Mouse (Mus musculus) forebrain, embryonic 13.5 days (tissue): ENCODE measurements around the gene Acpp. TPM values are rescaled to one million over a fixed set of nuclear protein-coding genes. Genes with fewer than 3 reads are reported as not detected.

Experiments
- ATAC-seq: fragments of 200-750 bp; cut with Nextera tagmentation; 2 replicates; pipeline ENCODE4 v1.8.0; 2017
- H3K27ac ChIP-seq: fragments of 300-500 bp; sonication (generic); 2 replicates; pipeline ENCODE4 v1.5.1; 2015; ENCODE audit warnings: inconsistent platforms, mild to moderate bottlenecking, moderate library complexity
- H3K27me3 ChIP-seq: fragments of 300-500 bp; sonication (generic); 2 replicates; pipeline ENCODE4 v1.6.1; 2015; ENCODE audit warnings: mild to moderate bottlenecking, inconsistent platforms
- H3K36me3 ChIP-seq: fragments of 300-500 bp; sonication (generic); 2 replicates; pipeline ENCODE4 v1.6.1; 2015; ENCODE audit warnings: mild to moderate bottlenecking, inconsistent platforms; ENCODE audit not compliant: poor library complexity, severe bottlenecking
- H3K4me1 ChIP-seq: fragments of 300-500 bp; sonication (generic); 2 replicates; pipeline ENCODE4 v1.6.1; 2015; ENCODE audit warnings: inconsistent platforms
- H3K4me2 ChIP-seq: fragments of 300-500 bp; sonication (generic); 2 replicates; pipeline ENCODE4 v1.6.1; 2015; ENCODE audit warnings: inconsistent platforms, mild to moderate bottlenecking, moderate library complexity
- H3K4me3 ChIP-seq: fragments of 300-500 bp; sonication (generic); 2 replicates; pipeline ENCODE4 v1.5.1; 2015; ENCODE audit warnings: mild to moderate bottlenecking, inconsistent platforms
- H3K9ac ChIP-seq: fragments of 300-500 bp; sonication (generic); 2 replicates; pipeline ENCODE4 v1.6.1; 2015; ENCODE audit warnings: mild to moderate bottlenecking, inconsistent platforms
- H3K9me3 ChIP-seq: fragments of 300-500 bp; sonication (generic); replicated peaks from 2 replicates; pipeline ENCODE4 v1.6.1; 2016; ENCODE audit warnings: inconsistent platforms
- WGBS: fragments of 180-500 bp; shearing (Covaris S2); methylation state at CpG from one replicate; pipeline ENCODE4 v1.1.7; 2015; 5-methylcytosine and 5-hydroxymethylcytosine counted together
- polyA plus RNA-seq: library from polyadenylated mRNA; unstranded; fragments of >200 nt; fragmentation: Nextera tagmentation; extraction: Ambion mirVana; gene quantifications from 2 replicates; pipeline ENCODE4 v1.2.1, GENCODE M21; 2015

The Acpp gene
- polyA plus RNA-seq, 1 experiment from 2014 or later: 0.14 TPM

DNA sequence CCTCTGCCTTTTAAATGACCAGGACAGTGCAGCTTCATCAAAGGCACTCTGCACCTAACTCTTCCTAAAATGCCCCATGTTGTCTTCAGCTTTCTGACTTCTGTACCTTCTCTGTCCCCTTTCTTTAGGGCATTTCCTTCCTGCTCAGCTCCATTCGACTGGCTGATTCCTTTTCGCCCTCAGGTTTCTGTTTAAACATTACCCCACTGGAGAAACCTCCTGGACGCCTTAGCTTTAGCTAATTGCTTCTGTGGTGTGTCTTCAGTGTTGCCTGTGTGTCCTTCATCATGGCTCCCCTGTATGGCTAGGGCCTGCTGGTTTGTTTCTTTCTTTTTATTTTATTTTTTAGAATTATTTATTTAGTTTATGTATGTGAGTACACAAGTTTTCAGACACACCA, 40.5 kb downstream of the Acpp start:
- no peaks in the 10 kb centered on the region for H3K27me3 ChIP-seq
- H3K36me3 ChIP-seq: no peaks in the 10 kb centered on the region
- H3K4me2 ChIP-seq: no peak overlapping the region
- H3K9me3 ChIP-seq: no peaks in the 10 kb centered on the region
- H3K4me3 ChIP-seq: no peak overlapping the region
- no peaks in the 10 kb centered on the region for H3K4me1 ChIP-seq
- ATAC-seq: no peak
- no peak overlapping the region for H3K27ac ChIP-seq
- 84% methylated on average over 3 of the region's 3 CpGs for WGBS
- H3K9ac ChIP-seq: no peak overlapping the region

DNA sequence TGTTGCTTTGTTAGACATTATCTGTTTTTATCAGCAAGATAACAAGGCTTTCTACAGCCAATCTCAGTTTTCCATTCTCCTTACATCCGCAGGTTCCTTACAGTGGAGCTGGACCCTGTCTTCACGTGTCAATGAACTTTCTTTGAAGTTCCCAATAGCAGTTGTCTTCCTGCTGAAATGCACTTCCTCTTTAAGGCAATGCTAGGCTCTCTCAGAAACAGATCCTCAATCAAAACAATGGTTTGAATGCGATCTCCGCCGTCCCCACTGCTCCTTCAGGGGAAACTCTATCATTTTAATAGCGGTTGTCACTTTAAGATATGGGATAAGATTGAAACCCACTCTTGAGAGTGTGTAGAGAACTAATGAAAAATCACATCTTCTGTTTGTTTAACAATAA, 52.6 kb downstream of the Acpp start:
- no peak for ATAC-seq
- Histone ChIP-seq H3K4me3 (no peak overlapping the region), H3K9ac (no peak overlapping the region), H3K4me2 (no peak overlapping the region), H3K27ac (no peak overlapping the region), H3K4me1 (no peaks in the 10 kb centered on the region), H3K9me3 (no peaks in the 10 kb centered on the region), H3K27me3 (no peaks in the 10 kb centered on the region), H3K36me3 (no peaks in the 10 kb centered on the region)
- 77% methylated on average over 6 of the region's 6 CpGs for WGBS

DNA sequence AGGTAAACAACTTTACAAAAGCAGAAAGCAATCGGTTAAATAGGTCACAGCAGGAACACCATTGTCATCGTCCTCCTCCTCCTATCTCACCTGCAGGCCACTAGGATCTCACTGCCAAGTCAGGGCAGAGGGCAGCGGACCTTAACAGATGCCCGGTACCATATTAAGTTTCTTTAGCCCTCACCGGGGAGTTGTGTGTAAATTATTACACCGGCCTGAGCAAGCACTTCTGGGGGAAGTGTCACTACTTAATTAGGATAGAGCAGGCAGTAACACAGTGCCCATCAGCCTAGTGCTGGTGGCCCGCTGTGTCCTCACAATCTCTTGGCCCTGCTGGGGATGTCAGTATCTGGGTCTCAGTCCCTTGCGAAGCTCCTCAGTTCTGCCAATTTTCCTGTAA, 55.0 kb downstream of the Acpp start:
- Histone ChIP-seq H3K36me3 (no peaks in the 10 kb centered on the region), H3K27me3 (no peaks in the 10 kb centered on the region), H3K9me3 (no peaks in the 10 kb centered on the region), H3K4me2 (no peak overlapping the region), H3K4me1 (no peaks in the 10 kb centered on the region), H3K9ac (no peak overlapping the region), H3K27ac (no peak overlapping the region), H3K4me3 (no peak overlapping the region)
- 17% methylated on average over 8 of the region's 8 CpGs for WGBS
- ATAC-seq: no peak

DNA sequence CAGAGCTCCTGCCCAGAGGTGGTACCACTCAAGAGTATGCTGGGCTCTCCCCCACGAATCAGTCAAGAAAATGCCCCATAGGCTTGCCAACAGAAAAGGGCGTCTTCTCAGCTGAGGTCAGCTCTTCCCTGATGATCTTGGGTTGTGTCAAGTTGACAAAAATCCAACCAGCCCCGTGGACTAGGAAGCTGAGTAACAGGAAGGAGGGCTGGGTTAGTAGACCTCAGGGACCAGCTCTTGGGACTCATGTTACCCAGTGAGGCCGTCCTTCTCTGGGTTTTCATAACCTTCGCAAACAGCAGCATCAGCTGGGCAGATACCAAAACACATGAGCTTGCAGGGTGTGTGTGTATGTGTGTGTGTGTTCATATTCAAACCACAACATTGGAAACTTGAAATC, 55.8 kb downstream of the Acpp start:
- Histone ChIP-seq H3K4me2 (no peak overlapping the region), H3K4me3 (no peak overlapping the region), H3K27ac (no peak overlapping the region), H3K9me3 (no peaks in the 10 kb centered on the region), H3K36me3 (no peaks in the 10 kb centered on the region), H3K27me3 (no peaks in the 10 kb centered on the region), H3K9ac (no peak overlapping the region), H3K4me1 (no peaks in the 10 kb centered on the region)
- no peak for ATAC-seq
- WGBS: 82% methylated on average over 5 of the region's 5 CpGs

DNA sequence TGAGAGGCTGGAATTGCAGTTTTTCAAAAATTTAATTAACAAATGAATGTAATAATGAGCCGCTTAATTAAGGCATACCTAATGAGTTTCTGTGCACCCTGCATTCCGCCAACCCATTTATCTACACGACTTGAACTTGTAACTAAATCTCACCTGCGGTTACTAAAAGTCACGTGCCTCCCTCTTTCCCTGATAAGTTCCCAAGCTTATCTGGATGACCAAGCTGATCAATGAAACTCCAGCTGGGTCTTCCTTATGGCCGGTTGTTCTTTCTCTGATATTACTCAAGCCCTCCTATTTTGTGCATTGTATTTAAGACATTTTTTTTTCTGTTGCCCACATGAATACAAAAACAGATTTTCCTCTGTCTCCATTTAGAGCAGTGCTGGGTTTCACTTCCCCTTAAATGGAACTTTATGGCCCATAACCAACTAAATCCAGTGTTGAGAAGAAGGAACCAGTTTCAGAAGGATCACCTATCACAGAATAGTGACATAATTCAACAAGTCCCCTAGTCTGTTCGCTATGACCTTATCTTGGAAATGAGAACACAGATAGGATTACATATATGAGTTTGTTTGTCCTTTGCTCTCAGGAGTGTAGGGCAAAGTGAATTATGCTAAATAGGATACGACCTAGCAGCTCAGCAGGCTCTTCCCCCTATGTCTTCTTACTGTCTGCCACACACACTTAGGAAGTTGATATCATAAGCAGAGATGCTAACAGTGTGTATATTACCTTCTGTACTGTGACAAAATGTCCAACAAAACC, 56.6 kb downstream of the Acpp start:
- H3K4me3 ChIP-seq: no peak overlapping the region
- no peak for ATAC-seq
- no peaks in the 10 kb centered on the region for H3K27me3 ChIP-seq
- H3K27ac ChIP-seq: no peak overlapping the region
- no peaks in the 10 kb centered on the region for H3K9me3 ChIP-seq
- no peaks in the 10 kb centered on the region for H3K36me3 ChIP-seq
- no peaks in the 10 kb centered on the region for H3K4me1 ChIP-seq
- 72% methylated on average over 8 of the region's 8 CpGs for WGBS
- no peak overlapping the region for H3K4me2 ChIP-seq
- no peak overlapping the region for H3K9ac ChIP-seq

DNA sequence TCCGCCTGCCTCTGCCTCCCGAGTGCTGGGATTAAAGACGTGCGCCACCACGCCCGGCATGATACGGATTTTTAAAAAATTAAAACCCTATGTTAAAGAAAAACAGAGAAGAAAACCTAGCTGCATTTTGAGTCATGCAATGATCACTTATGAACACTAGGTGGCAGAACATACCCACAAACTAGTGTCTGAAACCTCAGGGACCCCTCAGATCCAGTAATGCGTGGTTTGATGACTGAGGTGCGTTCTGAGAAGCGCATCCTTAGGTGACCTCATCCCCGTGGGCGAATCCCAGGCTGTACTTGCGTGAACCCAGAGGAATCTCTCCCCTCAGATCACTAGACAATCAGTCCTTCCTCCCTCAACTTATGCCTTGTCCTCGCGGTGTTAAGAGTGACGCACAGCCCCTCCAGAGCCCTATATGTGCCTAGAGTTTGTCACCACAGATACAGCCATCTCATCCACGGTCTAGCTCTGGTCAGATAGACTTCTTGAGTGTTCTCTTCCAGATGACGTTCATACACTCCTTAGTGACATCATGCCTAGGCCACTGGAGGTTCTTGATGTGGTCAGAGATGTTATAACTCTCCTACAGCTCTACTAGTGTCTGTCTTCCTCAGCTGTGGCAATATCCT, 59.9 kb downstream of the Acpp start:
- 0 out of 2 replicates have a peak overlapping the region, but pooled peaks have one; percentile 38 for H3K9ac ChIP-seq
- no peaks in the 10 kb centered on the region for H3K36me3 ChIP-seq
- H3K27ac ChIP-seq: no peak overlapping the region
- H3K4me3 ChIP-seq: peak overlapping the region; percentile 13
- H3K27me3 ChIP-seq: 0 out of 2 replicates have a peak, but pooled peaks cover 4% of the 10 kb centered on the region
- H3K9me3 ChIP-seq: no peaks in the 10 kb centered on the region
- no peaks in the 10 kb centered on the region for H3K4me1 ChIP-seq
- H3K4me2 ChIP-seq: peak overlapping the region; percentile 40
- 24% methylated on average over 18 of the region's 18 CpGs for WGBS
- ATAC-seq: peak; percentile 65

DNA sequence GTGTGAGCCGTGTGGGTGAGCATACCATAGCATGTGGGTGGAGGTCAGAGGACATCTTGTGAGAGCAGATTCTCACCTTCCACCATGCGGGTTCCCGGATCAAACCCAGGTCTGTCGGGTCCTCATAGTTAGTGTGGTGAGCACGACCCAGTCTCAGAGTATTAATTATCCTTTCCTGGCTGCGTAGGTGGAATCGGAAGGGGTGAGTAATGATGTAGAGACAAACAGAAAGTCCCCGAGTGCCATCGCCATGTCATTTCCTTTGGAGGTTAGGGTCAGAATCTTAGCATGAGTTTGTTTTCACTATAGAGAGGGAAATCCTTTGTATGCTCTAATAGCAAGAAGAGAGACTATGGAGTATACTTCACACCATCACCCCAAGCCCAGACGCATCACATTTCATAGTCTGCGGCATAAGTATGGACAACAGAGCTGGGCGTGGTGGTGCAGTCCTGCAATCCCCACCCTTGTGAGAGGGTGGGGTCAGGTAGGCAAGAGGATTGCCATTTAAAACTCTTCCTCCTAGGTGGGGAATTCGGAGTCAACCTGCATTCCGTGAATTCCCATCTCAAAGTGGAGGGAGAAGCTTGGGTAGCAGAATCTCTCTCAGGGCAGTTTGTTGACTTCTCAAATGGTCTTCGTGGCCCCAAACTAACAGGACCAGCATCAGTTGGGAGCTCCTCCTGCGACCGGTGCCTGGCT, 62.3 kb downstream of the Acpp start:
- Histone ChIP-seq H3K4me3 (no peak overlapping the region), H3K9me3 (no peaks in the 10 kb centered on the region), H3K27ac (no peak overlapping the region), H3K4me1 (no peaks in the 10 kb centered on the region), H3K36me3 (no peaks in the 10 kb centered on the region), H3K9ac (no peak overlapping the region), H3K27me3 (0 out of 2 replicates have a peak, but pooled peaks cover 4% of the 10 kb centered on the region), H3K4me2 (no peak overlapping the region)
- 91% methylated on average over 17 of the region's 17 CpGs for WGBS
- ATAC-seq: no peak

DNA sequence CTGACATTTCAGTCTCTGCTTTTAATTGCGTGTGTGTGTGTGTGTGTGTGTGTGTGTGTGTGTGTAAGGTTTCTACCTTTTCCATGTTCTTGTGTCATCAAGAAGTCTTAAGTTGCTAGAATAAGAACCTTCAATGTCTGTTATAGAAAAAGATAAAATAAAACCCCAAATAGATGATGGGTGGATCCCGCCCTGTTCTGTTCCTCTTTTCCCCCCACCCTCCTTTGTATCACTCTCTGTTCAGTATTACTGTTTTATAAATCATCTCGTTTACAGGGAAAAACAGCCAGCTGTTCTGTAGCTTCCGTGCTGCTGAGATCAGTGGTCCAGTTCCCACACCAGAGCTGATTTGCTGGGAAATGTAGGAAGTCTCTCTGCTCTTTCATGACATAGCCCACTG, 65.5 kb downstream of the Acpp start:
- no peak for ATAC-seq
- H3K27ac ChIP-seq: no peak overlapping the region
- no peaks in the 10 kb centered on the region for H3K4me1 ChIP-seq
- no peak overlapping the region for H3K4me3 ChIP-seq
- H3K4me2 ChIP-seq: no peak overlapping the region
- H3K27me3 ChIP-seq: 0 out of 2 replicates have a peak, but pooled peaks cover 4% of the 10 kb centered on the region
- H3K9me3 ChIP-seq: no peaks in the 10 kb centered on the region
- no peaks in the 10 kb centered on the region for H3K36me3 ChIP-seq
- no peak overlapping the region for H3K9ac ChIP-seq
- WGBS: 76% methylated on average over 4 of the region's 4 CpGs

DNA sequence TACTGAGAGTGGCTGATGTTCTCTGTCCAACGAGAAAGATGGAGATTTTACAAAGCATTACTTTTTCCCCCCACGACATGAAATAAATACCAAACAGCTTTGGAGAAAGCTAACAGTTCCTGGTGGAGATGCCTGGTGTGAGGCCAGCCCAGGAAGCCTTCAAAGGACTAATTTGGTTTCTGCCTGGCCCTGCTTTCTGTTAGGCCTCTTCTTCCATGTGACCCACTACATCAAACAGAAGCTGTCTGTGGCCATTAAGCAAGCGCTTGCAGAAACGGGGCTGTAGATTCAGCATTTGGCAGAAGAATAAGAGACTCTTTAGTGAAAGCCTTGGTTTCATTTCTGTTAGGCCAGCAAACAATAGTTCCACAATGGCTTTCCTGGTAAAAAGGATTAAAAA, 65.9 kb downstream of the Acpp start:
- Histone ChIP-seq H3K36me3 (no peaks in the 10 kb centered on the region), H3K4me2 (no peak overlapping the region), H3K4me1 (no peaks in the 10 kb centered on the region), H3K27me3 (0 out of 2 replicates have a peak, but pooled peaks cover 4% of the 10 kb centered on the region), H3K9ac (no peak overlapping the region), H3K4me3 (no peak overlapping the region), H3K9me3 (no peaks in the 10 kb centered on the region), H3K27ac (no peak overlapping the region)
- ATAC-seq: no peak
- 55% methylated on average over 4 of the region's 4 CpGs for WGBS

DNA sequence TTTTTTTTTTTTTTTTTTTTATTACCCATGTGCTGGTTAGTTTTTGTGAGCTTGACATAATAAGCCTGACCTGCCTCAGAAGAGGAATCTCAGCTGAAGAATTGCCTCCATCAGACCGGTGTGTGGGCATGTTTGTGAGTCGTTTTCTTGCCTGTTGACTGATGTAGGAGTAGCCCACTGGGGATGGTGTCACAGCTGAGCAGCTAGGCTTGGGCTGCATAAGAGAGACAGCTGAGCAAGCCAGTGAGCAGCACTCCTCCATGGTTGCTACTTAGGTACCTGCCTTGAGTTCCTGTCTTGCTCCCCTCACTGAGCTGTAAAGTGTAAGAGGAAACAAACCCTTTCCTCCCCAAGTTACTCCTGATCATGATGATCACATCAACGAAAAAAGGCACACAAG, 67.6 kb downstream of the Acpp start:
- 82% methylated on average over 3 of the region's 3 CpGs for WGBS
- Histone ChIP-seq H3K9ac (no peak overlapping the region), H3K9me3 (no peaks in the 10 kb centered on the region), H3K4me1 (no peaks in the 10 kb centered on the region), H3K36me3 (no peaks in the 10 kb centered on the region), H3K4me3 (no peak overlapping the region), H3K4me2 (no peak overlapping the region), H3K27ac (no peak overlapping the region), H3K27me3 (no peaks in the 10 kb centered on the region)
- no peak for ATAC-seq

DNA sequence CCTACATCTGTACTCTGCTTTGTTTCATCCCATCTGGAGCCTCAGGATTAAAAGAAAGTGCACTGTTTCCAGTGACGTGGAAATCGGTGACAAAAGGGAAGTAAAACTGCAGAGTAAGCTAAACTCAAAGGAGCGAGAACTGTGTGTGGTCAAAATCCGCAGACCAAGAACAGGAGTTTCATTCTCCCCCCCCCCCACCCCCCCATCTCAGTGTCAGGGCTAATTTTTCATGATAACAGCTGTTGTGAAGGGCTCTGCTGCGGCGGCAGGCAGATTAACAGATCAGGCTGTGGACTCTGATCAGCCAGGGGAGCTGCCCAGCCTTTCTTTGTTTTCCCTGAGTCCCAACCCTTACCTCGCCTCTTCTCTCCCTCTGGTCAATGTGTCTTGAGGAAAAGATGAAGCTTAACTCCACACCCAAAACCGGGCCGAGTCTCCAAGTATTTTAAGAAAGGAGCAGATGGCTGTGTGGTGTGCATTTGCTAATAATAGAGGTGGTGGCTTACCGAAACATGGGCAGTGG, 68.1 kb downstream of the Acpp start:
- no peaks in the 10 kb centered on the region for H3K9me3 ChIP-seq
- H3K27me3 ChIP-seq: no peaks in the 10 kb centered on the region
- H3K4me2 ChIP-seq: no peak overlapping the region
- H3K27ac ChIP-seq: no peak overlapping the region
- no peak for ATAC-seq
- H3K4me3 ChIP-seq: no peak overlapping the region
- H3K36me3 ChIP-seq: no peaks in the 10 kb centered on the region
- H3K9ac ChIP-seq: no peak overlapping the region
- 37% methylated on average over 10 of the region's 10 CpGs for WGBS
- no peaks in the 10 kb centered on the region for H3K4me1 ChIP-seq

DNA sequence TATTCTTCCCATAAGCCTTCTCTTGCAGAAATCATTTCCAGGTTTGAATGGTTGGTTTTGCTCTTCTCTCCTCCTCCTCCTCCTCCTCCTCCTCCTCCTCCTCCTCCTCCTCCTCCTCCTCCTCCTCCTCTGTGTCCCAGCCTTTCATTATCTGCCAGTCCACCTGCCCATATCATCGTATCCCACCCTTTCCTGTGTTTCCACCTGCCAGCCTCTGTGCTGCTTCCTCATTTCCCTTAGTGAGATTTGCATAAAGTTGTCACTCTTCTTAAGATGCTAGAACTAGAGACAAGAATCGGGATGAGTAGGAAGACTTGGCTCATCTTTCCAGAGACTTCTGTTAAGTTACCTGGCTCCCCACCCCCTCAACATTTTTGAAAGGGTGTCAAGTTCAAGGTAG, 73.0 kb downstream of the Acpp start:
- ATAC-seq: no peak
- Histone ChIP-seq H3K27ac (no peak overlapping the region), H3K36me3 (no peaks in the 10 kb centered on the region), H3K4me1 (peaks cover 20% of the 10 kb centered on the region), H3K9ac (no peak overlapping the region), H3K4me2 (no peak overlapping the region), H3K27me3 (no peaks in the 10 kb centered on the region), H3K9me3 (no peaks in the 10 kb centered on the region), H3K4me3 (no peak overlapping the region)
- WGBS: 77% methylated on average over 1 of the region's 2 CpGs
